Mouse (Mus musculus) myocyte (in vitro differentiated cells): ENCODE measurements at regions not wholly inside any gene's neighbourhood (a gene's known extent, or its start where the extent isn't known, plus 50 kb on each side); places are given as distances from the start of the nearest gene placed in this dataset.

Experiments
- H3K27me3 ChIP-seq: one replicate; pipeline ENCODE4 v1.6.1; 2011; ENCODE audit not compliant: control insufficient read depth, insufficient read depth, insufficient read length
- H3K36me3 ChIP-seq: one replicate; pipeline ENCODE4 v1.6.1; 2011; ENCODE audit not compliant: control insufficient read depth, insufficient read depth
- H3K4me2 ChIP-seq: one replicate; pipeline ENCODE4 v1.6.1; 2011; ENCODE audit warnings: low read depth, control low read depth
- H3K4me3 ChIP-seq: one replicate; pipeline ENCODE4 v1.5.1; 2011; ENCODE audit warnings: mild to moderate bottlenecking, control low read depth, moderate library complexity
- H3K79me2 ChIP-seq: one replicate; pipeline ENCODE4 v1.6.1; 2011; ENCODE audit not compliant: control insufficient read depth, insufficient read depth
- H3ac ChIP-seq: one replicate; pipeline ENCODE4 v1.6.1; 2011; ENCODE audit not compliant: control insufficient read depth, insufficient read length
- CEBPB ChIP-seq: IDR thresholded peaks from 2 replicates; pipeline ENCODE4 v1.6.1; 2011; ENCODE audit warnings: mild to moderate bottlenecking, moderate library complexity; ENCODE audit not compliant: poor library complexity, insufficient read depth, severe bottlenecking
- E2F4 ChIP-seq: IDR thresholded peaks from one replicate; pipeline ENCODE4 v1.6.1; 2011; ENCODE audit warnings: mild to moderate bottlenecking, control low read depth, moderate library complexity; ENCODE audit not compliant: insufficient read depth
- MAX ChIP-seq: IDR thresholded peaks from one replicate; pipeline ENCODE4 v1.6.1; 2011; ENCODE audit warnings: low read depth, mild to moderate bottlenecking, control low read depth
- MYOD1 ChIP-seq, 3 experiments: IDR thresholded peaks; one replicate each; pipeline ENCODE4 v1.6.1; 2011; ENCODE audit warnings: control low read depth in 2 of 3, low read depth in 2 of 3, mild to moderate bottlenecking in 2 of 3, moderate library complexity in 1 of 3; ENCODE audit not compliant: insufficient read length in 2 of 3, control insufficient read depth in 1 of 3
- MYOG ChIP-seq, 3 experiments: IDR thresholded peaks; one replicate each; pipeline ENCODE4 v1.6.1; 2011; ENCODE audit warnings: control low read depth in 2 of 3, low read depth in 2 of 3, mild to moderate bottlenecking in 2 of 3; ENCODE audit not compliant: insufficient read length in 2 of 3, control insufficient read depth in 1 of 3, insufficient read depth in 1 of 3
- POLR2A ChIP-seq: IDR thresholded peaks from one replicate; pipeline ENCODE4 v1.6.1; 2011; ENCODE audit warnings: low read depth, mild to moderate bottlenecking, control low read depth, moderate library complexity; ENCODE audit not compliant: insufficient read length
- POLR2AphosphoS2 ChIP-seq: IDR thresholded peaks from one replicate; pipeline ENCODE4 v1.6.1; 2011; ENCODE audit warnings: low read depth, control low read depth; ENCODE audit not compliant: insufficient read length
- REST ChIP-seq: IDR thresholded peaks from one replicate; pipeline ENCODE4 v1.6.1; 2011; ENCODE audit warnings: mild to moderate bottlenecking, control low read depth, moderate library complexity; ENCODE audit not compliant: insufficient read depth, insufficient read length
- SRF ChIP-seq: IDR thresholded peaks from one replicate; pipeline ENCODE4 v1.6.1; 2011; ENCODE audit warnings: low read depth; ENCODE audit not compliant: control insufficient read depth, insufficient read length
- TCF12 ChIP-seq: IDR thresholded peaks from one replicate; pipeline ENCODE4 v1.6.1; 2011; ENCODE audit warnings: mild to moderate bottlenecking, control low read depth; ENCODE audit not compliant: poor library complexity, insufficient read depth, severe bottlenecking
- TCF3 ChIP-seq: IDR thresholded peaks from one replicate; pipeline ENCODE4 v1.6.1; 2011; ENCODE audit warnings: low read depth, control low read depth; ENCODE audit not compliant: insufficient read length
- USF1 ChIP-seq: IDR thresholded peaks from one replicate; pipeline ENCODE4 v1.6.1; 2011; ENCODE audit warnings: low read depth, mild to moderate bottlenecking, control low read depth, moderate library complexity

- Histone ChIP-seq H3K79me2 (no peaks in the 10 kb centered on the region), H3K36me3 (no peaks in the 10 kb centered on the region), H3K4me2 (no peak overlapping the region), H3ac (no peak overlapping the region), H3K27me3 (no peaks in the 10 kb centered on the region), H3K4me3 (no peak overlapping the region)
- no peak for TF ChIP-seq MAX
- TF ChIP-seq MYOG (IDR thresholded peaks at IDR 0.05; ENCODE audit: control insufficient read depth in 1 of 3, insufficient read depth in 1 of 3, insufficient read length in 2 of 3, low read depth in 2 of 3), result no peak
These were observed 108.8 kb downstream of the Atp23 start for GRCm38 (mm10) chr10:126792371-126792835.

- Histone ChIP-seq H3ac (no peak overlapping the region), H3K4me2 (no peak overlapping the region)
These were observed 112.9 kb downstream of the Atp23 start for GRCm38 (mm10) chr10:126788277-126788676.

GRCm38 (mm10) chr10:126783161-126783560 lies 118.0 kb downstream of the Atp23 start:
- no peaks in the 10 kb centered on the region for H3K36me3 ChIP-seq
- no peak overlapping the region for H3K4me3 ChIP-seq
- H3ac ChIP-seq, result no peak overlapping the region
- H3K79me2 ChIP-seq, result no peaks in the 10 kb centered on the region
- H3K27me3 ChIP-seq, result no peaks in the 10 kb centered on the region
- no peak overlapping the region for H3K4me2 ChIP-seq
- TF ChIP-seq MYOD1 (IDR thresholded peaks at IDR 0.05; ENCODE audit: control insufficient read depth in 1 of 3, insufficient read length in 2 of 3, low read depth in 2 of 3), result no peak
- TF ChIP-seq CEBPB, result no peak
- no peak for TF ChIP-seq MAX
- TF ChIP-seq REST, result no peak
- TF ChIP-seq TCF12, result no peak
- no peak for TF ChIP-seq POLR2AphosphoS2
- no peak for TF ChIP-seq E2F4
- TF ChIP-seq POLR2A, result no peak

More at GRCm38 (mm10) chr10:126788277-126788676, 112.9 kb downstream of the Atp23 start:
- no peak overlapping the region for H3K4me3 ChIP-seq
- no peaks in the 10 kb centered on the region for H3K79me2 ChIP-seq
- H3K36me3 ChIP-seq, result no peaks in the 10 kb centered on the region
- H3K27me3 ChIP-seq, result no peaks in the 10 kb centered on the region
- no peak for TF ChIP-seq USF1
- no peak for TF ChIP-seq MYOD1 (IDR thresholded peaks at IDR 0.05; ENCODE audit: control insufficient read depth in 1 of 3, insufficient read length in 2 of 3, low read depth in 2 of 3)
- no peak for TF ChIP-seq SRF
- no peak for TF ChIP-seq CEBPB
- no peak for TF ChIP-seq POLR2AphosphoS2

GRCm38 (mm10) chr10:126776603-126777002 lies 124.6 kb downstream of the Atp23 start:
- TF ChIP-seq MYOG (IDR thresholded peaks at IDR 0.05; ENCODE audit: control insufficient read depth in 1 of 3, insufficient read depth in 1 of 3, insufficient read length in 2 of 3, low read depth in 2 of 3) (no peak), TCF3 (no peak), SRF (no peak), POLR2AphosphoS2 (no peak), USF1 (no peak), MAX (no peak), TCF12 (no peak), MYOD1 (IDR thresholded peaks at IDR 0.05; ENCODE audit: control insufficient read depth in 1 of 3, insufficient read length in 2 of 3, low read depth in 2 of 3) (no peak), REST (no peak), CEBPB (no peak), POLR2A (no peak)
- no peak overlapping the region for H3ac ChIP-seq
- no peaks in the 10 kb centered on the region for H3K36me3 ChIP-seq
- H3K79me2 ChIP-seq, result no peaks in the 10 kb centered on the region
- no peaks in the 10 kb centered on the region for H3K27me3 ChIP-seq
- H3K4me3 ChIP-seq, result no peak overlapping the region
- H3K4me2 ChIP-seq, result no peak overlapping the region

GRCm38 (mm10) chr10:126775946-126776345 lies 125.2 kb downstream of the Atp23 start:
- Histone ChIP-seq H3K27me3 (no peaks in the 10 kb centered on the region), H3K4me2 (no peak overlapping the region), H3K79me2 (no peaks in the 10 kb centered on the region), H3K36me3 (no peaks in the 10 kb centered on the region), H3K4me3 (no peak overlapping the region), H3ac (no peak overlapping the region)
- TF ChIP-seq MAX, result no peak
- TF ChIP-seq USF1, result no peak
- no peak for TF ChIP-seq E2F4
- TF ChIP-seq POLR2A, result no peak
- no peak for TF ChIP-seq MYOG (IDR thresholded peaks at IDR 0.05; ENCODE audit: control insufficient read depth in 1 of 3, insufficient read depth in 1 of 3, insufficient read length in 2 of 3, low read depth in 2 of 3)
- no peak for TF ChIP-seq TCF12
- no peak for TF ChIP-seq REST
